Mouse (Mus musculus): ENCODE measurements around the gene Pax5. TPM values are rescaled to one million over a fixed set of nuclear protein-coding genes. Genes with fewer than 3 reads are reported as not detected.

The Pax5 gene
- polyA plus RNA-seq, 1 experiment from 2014 or later: 0.08 TPM

DNA sequence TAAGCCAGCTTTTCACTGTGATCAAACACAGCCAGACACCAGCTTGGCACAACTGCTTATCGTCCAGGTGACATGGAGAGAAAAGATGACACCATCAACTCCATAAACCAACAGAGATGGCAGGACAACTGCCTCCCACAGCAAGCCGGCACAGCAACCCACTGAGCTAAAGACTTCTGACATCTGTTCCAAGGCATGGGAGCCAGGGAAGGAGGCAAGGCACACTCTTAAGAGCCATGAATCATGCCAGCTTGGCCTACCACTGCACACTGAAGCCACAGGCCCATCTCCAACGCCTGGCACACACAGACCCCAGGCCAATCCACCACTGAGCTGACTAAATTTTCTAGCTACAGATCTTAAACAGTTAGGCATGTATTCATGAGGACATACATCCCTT, 32.3 kb downstream of the Pax5 start:
- Histone ChIP-seq H3K27ac (replicated peaks; ENCODE audit: low read depth, low read length) (no peak overlapping the region), H3K9ac (ENCODE audit: low read depth, low read length) (no peak overlapping the region), H3K4me2 (ENCODE audit: low read depth, low read length) (no peak overlapping the region), H3K4me1 (ENCODE audit: control insufficient read depth, insufficient read depth, low read length) (no peaks in the 10 kb centered on the region), H3K27me3 (replicated peaks; ENCODE audit: control insufficient read depth, insufficient read depth, low read length) (no peaks in the 10 kb centered on the region), H3K4me3 (ENCODE audit: low read depth, low read length) (no peak overlapping the region), H3K9me3 (ENCODE audit: control insufficient read depth, low read length) (no peaks in the 10 kb centered on the region), H3K36me3 (ENCODE audit: control insufficient read depth, insufficient read depth, low read length) (no peaks in the 10 kb centered on the region)
- ATAC-seq (ENCODE audit: low read depth) (no peak), DNase-seq (ENCODE audit: low spot score) (no peak)
- WGBS: 81% methylated on average over 3 of the region's 3 CpGs

- DNase-seq (ENCODE audit: low spot score): no peak
- Histone ChIP-seq H3K36me3 (ENCODE audit: control insufficient read depth, insufficient read depth, low read length) (no peaks in the 10 kb centered on the region), H3K4me2 (ENCODE audit: low read depth, low read length) (no peak overlapping the region), H3K9me3 (ENCODE audit: control insufficient read depth, low read length) (no peaks in the 10 kb centered on the region), H3K4me1 (ENCODE audit: control insufficient read depth, insufficient read depth, low read length) (no peaks in the 10 kb centered on the region), H3K4me3 (ENCODE audit: low read depth, low read length) (no peak overlapping the region), H3K9ac (ENCODE audit: low read depth, low read length) (no peak overlapping the region), H3K27ac (replicated peaks; ENCODE audit: low read depth, low read length) (no peak overlapping the region), H3K27me3 (replicated peaks; ENCODE audit: control insufficient read depth, insufficient read depth, low read length) (no peaks in the 10 kb centered on the region)
- WGBS: 78% methylated on average over 8 of the region's 8 CpGs
- ATAC-seq (ENCODE audit: low read depth): no peak
Observed at GRCm38 (mm10) chr4:44674973-44675372, 35.3 kb downstream of the Pax5 start.

- H3K36me3 ChIP-seq (ENCODE audit: control insufficient read depth, insufficient read depth, low read length): no peaks in the 10 kb centered on the region
- no peak overlapping the region for H3K27ac ChIP-seq (replicated peaks; ENCODE audit: low read depth, low read length)
- H3K4me3 ChIP-seq (ENCODE audit: low read depth, low read length): no peak overlapping the region
- WGBS: 32% methylated on average over 9 of the region's 9 CpGs
- H3K9ac ChIP-seq (ENCODE audit: low read depth, low read length): no peak overlapping the region
- ATAC-seq (ENCODE audit: low read depth): no peak
- H3K9me3 ChIP-seq (ENCODE audit: control insufficient read depth, low read length): 0 out of 2 replicates have a peak, but pooled peaks cover 5% of the 10 kb centered on the region
- no peak overlapping the region for H3K4me2 ChIP-seq (ENCODE audit: low read depth, low read length)
- H3K4me1 ChIP-seq (ENCODE audit: control insufficient read depth, insufficient read depth, low read length): no peaks in the 10 kb centered on the region
- H3K27me3 ChIP-seq (replicated peaks; ENCODE audit: control insufficient read depth, insufficient read depth, low read length): no peaks in the 10 kb centered on the region
- no peak for DNase-seq (ENCODE audit: low spot score)
Observed at GRCm38 (mm10) chr4:44673726-44674125, 36.6 kb downstream of the Pax5 start.

GRCm38 (mm10) chr4:44672216-44672937, 37.9 kb downstream of the Pax5 start:
- H3K36me3 ChIP-seq (ENCODE audit: control insufficient read depth, insufficient read depth, low read length): no peaks in the 10 kb centered on the region
- no peak for DNase-seq (ENCODE audit: low spot score)
- WGBS: 50% methylated on average over 10 of the region's 10 CpGs
- H3K9me3 ChIP-seq (ENCODE audit: control insufficient read depth, low read length): 0 out of 2 replicates have a peak, but pooled peaks cover 5% of the 10 kb centered on the region
- no peak overlapping the region for H3K27ac ChIP-seq (replicated peaks; ENCODE audit: low read depth, low read length)
- H3K4me1 ChIP-seq (ENCODE audit: control insufficient read depth, insufficient read depth, low read length): no peaks in the 10 kb centered on the region
- no peak for ATAC-seq (ENCODE audit: low read depth)
- no peak overlapping the region for H3K4me3 ChIP-seq (ENCODE audit: low read depth, low read length)
- H3K9ac ChIP-seq (ENCODE audit: low read depth, low read length): no peak overlapping the region
- H3K4me2 ChIP-seq (ENCODE audit: low read depth, low read length): no peak overlapping the region
- H3K27me3 ChIP-seq (replicated peaks; ENCODE audit: control insufficient read depth, insufficient read depth, low read length): no peaks in the 10 kb centered on the region

GRCm38 (mm10) chr4:44671486-44671885, 38.8 kb downstream of the Pax5 start:
- 0 out of 2 replicates have a peak, but pooled peaks cover 5% of the 10 kb centered on the region for H3K9me3 ChIP-seq (ENCODE audit: control insufficient read depth, low read length)
- H3K4me1 ChIP-seq (ENCODE audit: control insufficient read depth, insufficient read depth, low read length): no peaks in the 10 kb centered on the region
- no peak overlapping the region for H3K27ac ChIP-seq (replicated peaks; ENCODE audit: low read depth, low read length)
- ATAC-seq (ENCODE audit: low read depth) (no peak), DNase-seq (ENCODE audit: low spot score) (no peak)
- no peaks in the 10 kb centered on the region for H3K36me3 ChIP-seq (ENCODE audit: control insufficient read depth, insufficient read depth, low read length)
- WGBS: 87% methylated on average over 3 of the region's 3 CpGs
- no peak overlapping the region for H3K4me3 ChIP-seq (ENCODE audit: low read depth, low read length)
- H3K9ac ChIP-seq (ENCODE audit: low read depth, low read length): no peak overlapping the region
- H3K4me2 ChIP-seq (ENCODE audit: low read depth, low read length): no peak overlapping the region
- peaks cover 3% of the 10 kb centered on the region for H3K27me3 ChIP-seq (replicated peaks; ENCODE audit: control insufficient read depth, insufficient read depth, low read length)

- Histone ChIP-seq H3K9me3 (ENCODE audit: control insufficient read depth, low read length) (0 out of 2 replicates have a peak, but pooled peaks cover 5% of the 10 kb centered on the region), H3K27me3 (replicated peaks; ENCODE audit: control insufficient read depth, insufficient read depth, low read length) (peaks cover 7% of the 10 kb centered on the region), H3K9ac (ENCODE audit: low read depth, low read length) (no peak overlapping the region), H3K27ac (replicated peaks; ENCODE audit: low read depth, low read length) (no peak overlapping the region), H3K4me1 (ENCODE audit: control insufficient read depth, insufficient read depth, low read length) (no peaks in the 10 kb centered on the region), H3K36me3 (ENCODE audit: control insufficient read depth, insufficient read depth, low read length) (no peaks in the 10 kb centered on the region), H3K4me2 (ENCODE audit: low read depth, low read length) (no peak overlapping the region), H3K4me3 (ENCODE audit: low read depth, low read length) (no peak overlapping the region)
- DNase-seq (ENCODE audit: low spot score): no peak
- ATAC-seq (ENCODE audit: low read depth): no peak
- WGBS: 35% methylated on average over 2 of the region's 2 CpGs
Observed at GRCm38 (mm10) chr4:44671035-44671434, 39.3 kb downstream of the Pax5 start.

DNA sequence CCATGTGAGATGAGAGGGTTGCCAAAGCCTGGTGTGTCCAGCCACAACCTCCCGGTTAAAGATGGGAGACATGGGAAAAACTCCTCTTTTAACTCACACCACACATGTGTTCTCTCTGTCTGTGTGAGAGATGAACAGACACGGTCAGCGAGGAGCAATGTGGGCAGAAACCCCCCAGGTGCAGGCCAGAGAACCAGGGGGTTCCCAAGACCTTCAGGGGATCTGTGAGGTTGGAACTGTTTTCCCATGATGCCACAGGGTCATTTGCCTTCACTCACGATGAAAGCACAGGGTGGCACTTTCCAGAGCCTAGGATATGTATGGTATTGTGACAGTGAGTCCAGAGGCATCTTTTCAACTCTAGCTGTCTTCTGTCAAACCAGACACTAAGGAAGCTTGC, 39.9 kb downstream of the Pax5 start:
- Histone ChIP-seq H3K4me1 (ENCODE audit: control insufficient read depth, insufficient read depth, low read length) (no peaks in the 10 kb centered on the region), H3K4me2 (ENCODE audit: low read depth, low read length) (no peak overlapping the region), H3K9ac (ENCODE audit: low read depth, low read length) (no peak overlapping the region), H3K27me3 (replicated peaks; ENCODE audit: control insufficient read depth, insufficient read depth, low read length) (peaks cover 13% of the 10 kb centered on the region), H3K9me3 (ENCODE audit: control insufficient read depth, low read length) (0 out of 2 replicates have a peak, but pooled peaks cover 5% of the 10 kb centered on the region), H3K27ac (replicated peaks; ENCODE audit: low read depth, low read length) (no peak overlapping the region), H3K4me3 (ENCODE audit: low read depth, low read length) (no peak overlapping the region), H3K36me3 (ENCODE audit: control insufficient read depth, insufficient read depth, low read length) (no peaks in the 10 kb centered on the region)
- DNase-seq (ENCODE audit: low spot score) (no peak), ATAC-seq (ENCODE audit: low read depth) (no peak)
- 77% methylated on average over 4 of the region's 4 CpGs for WGBS

DNA sequence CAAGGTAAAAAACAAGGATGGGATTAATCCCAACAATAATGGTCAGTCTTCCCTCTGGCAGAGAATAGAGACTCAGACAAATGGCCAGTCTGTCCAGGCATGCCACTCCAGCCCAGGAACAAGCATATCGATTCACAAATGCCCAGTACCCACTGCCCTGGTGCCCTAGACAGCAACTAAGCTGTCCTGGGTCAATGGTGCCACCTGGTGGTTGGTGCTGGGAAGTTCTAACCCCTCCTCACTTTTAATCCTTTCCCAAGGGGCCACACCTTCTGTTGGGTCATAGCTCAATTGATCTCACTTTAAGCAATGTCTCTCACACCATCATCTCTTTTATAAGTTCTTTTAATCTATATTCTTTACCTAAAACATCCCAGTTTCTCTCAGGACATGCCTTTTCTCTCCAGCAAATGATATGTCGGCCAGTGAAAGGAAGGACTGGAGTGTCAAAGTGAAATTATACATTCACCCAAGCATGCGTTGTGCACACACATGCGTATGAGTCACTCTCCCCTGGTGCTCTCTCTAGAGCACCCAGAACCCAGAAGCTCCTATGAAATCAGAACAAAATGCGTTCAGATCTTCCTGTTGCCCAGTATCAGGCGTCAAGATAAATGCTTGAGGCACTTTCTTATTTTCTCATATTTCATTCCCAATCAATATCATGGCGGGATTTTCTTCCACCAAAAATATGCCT, 40.7 kb downstream of the Pax5 start:
- Histone ChIP-seq H3K9me3 (ENCODE audit: control insufficient read depth, low read length) (0 out of 2 replicates have a peak, but pooled peaks cover 5% of the 10 kb centered on the region), H3K4me2 (ENCODE audit: low read depth, low read length) (no peak overlapping the region), H3K4me3 (ENCODE audit: low read depth, low read length) (no peak overlapping the region), H3K9ac (ENCODE audit: low read depth, low read length) (no peak overlapping the region), H3K27ac (replicated peaks; ENCODE audit: low read depth, low read length) (no peak overlapping the region), H3K27me3 (replicated peaks; ENCODE audit: control insufficient read depth, insufficient read depth, low read length) (peaks cover 21% of the 10 kb centered on the region), H3K36me3 (ENCODE audit: control insufficient read depth, insufficient read depth, low read length) (no peaks in the 10 kb centered on the region), H3K4me1 (ENCODE audit: control insufficient read depth, insufficient read depth, low read length) (0 out of 2 replicates have a peak, but pooled peaks cover under 1% of the 10 kb centered on the region)
- ATAC-seq (ENCODE audit: low read depth) (no peak), DNase-seq (ENCODE audit: low spot score) (no peak)
- WGBS: 79% methylated on average over 7 of the region's 7 CpGs
